Mouse (Mus musculus): ENCODE measurements around the gene Lgmn.

The Lgmn gene

DNA sequence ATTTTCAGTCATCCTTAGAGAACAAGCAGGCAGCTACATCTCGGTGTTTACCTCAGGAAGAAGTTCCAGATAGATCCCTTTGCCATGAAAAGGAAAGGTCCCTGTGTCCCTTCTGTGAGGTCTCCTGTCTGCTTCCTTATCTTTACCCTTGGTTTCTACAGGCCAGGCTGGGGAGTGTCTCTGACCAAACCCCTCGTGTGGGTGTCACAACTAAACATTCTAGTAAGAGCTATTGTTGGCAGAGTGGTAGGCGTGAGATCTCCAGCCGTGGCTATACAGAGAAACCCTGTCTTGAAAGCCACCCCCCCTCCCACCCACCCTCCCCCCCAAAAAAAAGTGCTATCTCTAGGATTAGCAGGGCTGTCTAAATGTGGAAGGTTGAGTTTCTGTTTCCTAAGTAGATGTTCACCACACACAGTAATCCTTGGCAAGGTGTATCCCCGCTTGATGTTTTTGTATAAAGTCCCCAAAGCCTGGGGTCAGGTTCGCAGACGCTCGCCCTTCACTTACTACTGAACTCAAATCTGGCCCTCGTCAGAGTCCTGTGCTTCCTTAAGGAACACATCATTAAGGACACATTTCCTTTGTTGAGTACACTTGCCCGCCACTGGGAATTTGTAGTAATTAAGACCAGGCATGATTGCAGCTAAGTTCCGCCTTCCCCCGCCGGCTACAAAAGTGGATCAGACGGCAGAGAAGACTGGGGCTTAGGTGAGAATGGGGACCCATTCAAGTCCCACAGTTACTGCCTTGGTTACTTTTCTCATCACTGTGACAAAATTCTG, 94.4 kb downstream of the Lgmn start:
- DNase-seq, result no peak
